Mouse (Mus musculus): Measurements from ENCODE around the gene H2-DMa.
"Not testable (repeated sequence)": the region's sequence is repeated elsewhere in the genome, so short reads cannot be mapped to it uniquely, and the experiment has no call there.

H2-DMa gene

GRCm38 (mm10) chr17:34124649-34125048, 5.3 kb downstream of the H2-DMa start:
- DNase-seq (ENCODE audit: low read depth, low spot score) = no peak

GRCm38 (mm10) chr17:34126826-34127420, 7.6 kb downstream of the H2-DMa start:
- DNase-seq (ENCODE audit: low read depth, low spot score) = no peak

- DNase-seq (ENCODE audit: low read depth, low spot score) = peak; percentile 88
These were observed 8.1 kb downstream of the H2-DMa start for GRCm38 (mm10) chr17:34127475-34127874.

- DNase-seq (ENCODE audit: low read depth, low spot score) = peak; percentile 78
These were observed 9.1 kb downstream of the H2-DMa start for GRCm38 (mm10) chr17:34128264-34128937.

- peak; percentile 62 for DNase-seq (ENCODE audit: low read depth, low spot score)
These were observed 9.8 kb downstream of the H2-DMa start for GRCm38 (mm10) chr17:34128944-34129791.

GRCm38 (mm10) chr17:34130073-34130947, 11.0 kb downstream of the H2-DMa start:
- DNase-seq (ENCODE audit: low read depth, low spot score) = no peak

GRCm38 (mm10) chr17:34131911-34132310, 12.6 kb downstream of the H2-DMa start:
- no peak for DNase-seq (ENCODE audit: low read depth, low spot score)

- DNase-seq (ENCODE audit: low read depth, low spot score) = no peak
These were observed 13.9 kb downstream of the H2-DMa start for GRCm38 (mm10) chr17:34133289-34133688.

- no peak for DNase-seq (ENCODE audit: low read depth, low spot score)
These were observed 15.1 kb downstream of the H2-DMa start for GRCm38 (mm10) chr17:34134451-34134850.

GRCm38 (mm10) chr17:34135297-34136224, 16.2 kb downstream of the H2-DMa start:
- DNase-seq (ENCODE audit: low read depth, low spot score) = peak; percentile 100

- DNase-seq (ENCODE audit: low read depth, low spot score) = no peak
These were observed 18.3 kb downstream of the H2-DMa start for GRCm38 (mm10) chr17:34137601-34138000.

- DNase-seq (ENCODE audit: low read depth, low spot score) = no peak
These were observed 19.3 kb downstream of the H2-DMa start for GRCm38 (mm10) chr17:34138655-34139054.

GRCm38 (mm10) chr17:34139416-34139815, 20.1 kb downstream of the H2-DMa start:
- DNase-seq (ENCODE audit: low read depth, low spot score) = peak; percentile 52

GRCm38 (mm10) chr17:34140240-34140639, 20.9 kb downstream of the H2-DMa start:
- no peak for DNase-seq (ENCODE audit: low read depth, low spot score)

- peak; percentile 66 for DNase-seq (ENCODE audit: low read depth, low spot score)
These were observed 22.1 kb downstream of the H2-DMa start for GRCm38 (mm10) chr17:34141448-34141847.

- DNase-seq (ENCODE audit: low read depth, low spot score) = no peak
These were observed 23.2 kb downstream of the H2-DMa start for GRCm38 (mm10) chr17:34142456-34143010.

GRCm38 (mm10) chr17:34143033-34143432, 23.7 kb downstream of the H2-DMa start, which contains the start of gene H2-DMb2:
Gene H2-DMb2 (plus strand): TSS chr17:34143307.
- DNase-seq (ENCODE audit: low read depth, low spot score) = peak; percentile 63

GRCm38 (mm10) chr17:34143461-34143860, 24.1 kb downstream of the H2-DMa start:
- no peak for DNase-seq (ENCODE audit: low read depth, low spot score)

- DNase-seq (ENCODE audit: low read depth, low spot score) = not testable (repeated sequence)
These were observed 24.9 kb downstream of the H2-DMa start for GRCm38 (mm10) chr17:34144221-34144620.

- no peak for DNase-seq (ENCODE audit: low read depth, low spot score)
These were observed 25.6 kb downstream of the H2-DMa start for GRCm38 (mm10) chr17:34144960-34145371.
